Mouse (Mus musculus): ENCODE measurements around the gene Nqo2. TPM values are rescaled to one million over a fixed set of nuclear protein-coding genes. Genes with fewer than 3 reads are reported as not detected.

The Nqo2 gene
- total RNA-seq (2023), result 1.6 to 4.4 TPM (median 2.7 TPM) in 4 replicates

GRCm38 (mm10) chr13:33964206-33965046 lies at the start of gene Nqo2:
TSS of gene Nqo2 (plus strand) at chr13:33964687.

GRCm38 (mm10) chr13:34002058-34003006 lies 37.8 kb downstream of the Nqo2 start, which contains the start of the genes Ripk1 and Serpinb6a:
TSS of gene Ripk1 (plus strand) at chr13:34002363.
TSS of gene Serpinb6a (minus strand) at chr13:34002794.

DNA sequence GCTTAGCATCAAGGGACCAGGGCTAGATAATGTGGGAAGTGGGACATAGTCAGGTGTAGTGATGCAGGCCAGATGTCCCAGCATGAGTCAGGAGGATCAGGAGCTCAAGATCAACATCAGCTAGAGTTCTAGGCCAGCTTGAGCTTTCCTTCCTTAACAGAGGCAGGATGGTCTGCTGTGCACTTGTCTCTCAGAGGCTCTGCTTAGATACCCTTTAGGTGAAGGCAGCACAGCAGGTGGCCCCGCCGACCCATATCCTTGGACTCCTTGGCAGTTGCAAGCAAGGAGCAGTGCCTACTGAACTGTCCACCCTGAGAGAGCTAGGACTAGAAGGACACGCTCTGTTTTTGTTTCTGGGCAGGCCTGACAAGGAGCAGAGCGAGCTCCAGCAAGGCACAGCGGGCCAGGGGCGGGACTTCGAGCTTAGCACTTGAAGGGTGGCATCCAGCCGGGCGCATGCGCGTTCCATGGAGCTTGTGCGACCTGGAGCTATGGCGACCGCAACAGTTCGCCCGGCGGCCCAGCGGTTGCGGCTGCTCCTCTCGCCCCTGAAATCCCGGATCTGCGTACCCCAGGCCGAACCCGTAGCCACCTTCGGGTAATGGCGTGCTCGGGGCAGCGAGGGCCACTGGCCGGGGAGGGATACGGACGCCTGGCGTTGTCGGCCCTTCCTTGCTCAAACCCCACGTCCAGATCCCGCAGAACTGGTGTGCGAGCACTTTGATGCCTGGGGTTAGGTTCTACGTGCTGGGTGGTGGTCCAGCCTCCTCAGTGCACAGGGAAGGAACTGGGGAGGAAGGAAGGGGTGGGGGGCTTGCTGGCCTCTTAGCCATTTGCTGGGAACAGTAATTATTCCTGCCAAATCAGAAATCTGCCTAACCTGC lies 72.9 kb downstream of the Nqo2 start, which contains the start of gene Bphl:
Bphl (plus strand) TSS at position 426 of the 884 bp plus-strand sequence.

Other genes with a start within 250 kb of the Nqo2 start
- gene Serpinb6e, start 121.3 kb upstream of the Nqo2 start, total RNA-seq (2023), result not detected in 4 replicates
- not detected in 4 replicates for gene Serpinb6c, start 59.0 kb upstream of the Nqo2 start, total RNA-seq (2023)
- 44.4 to 46.7 TPM (median 45.7 TPM) in 4 replicates for gene Ripk1, start 37.7 kb downstream of the Nqo2 start, total RNA-seq (2023)
- 12.6 to 15.5 TPM (median 12.9 TPM) in 4 replicates for gene Serpinb6a, start 38.1 kb downstream of the Nqo2 start, total RNA-seq (2023)
- 8.4 to 15.2 TPM (median 14.4 TPM) in 4 replicates for gene Bphl, start 72.9 kb downstream of the Nqo2 start, total RNA-seq (2023)
- gene Tubb2a, start 113.3 kb downstream of the Nqo2 start, total RNA-seq (2023), result 11.8 to 16.2 TPM (median 14.6 TPM) in 4 replicates
- 3.0 to 4.3 TPM (median 3.4 TPM) in 4 replicates for gene Tubb2b, start 165.8 kb downstream of the Nqo2 start, total RNA-seq (2023)
- gene Psmg4, start 198.3 kb downstream of the Nqo2 start, total RNA-seq (2023), result 32.0 to 42.3 TPM (median 40.4 TPM) in 4 replicates

Measured in B cell, adult 62 days (primary cell).